Mouse (Mus musculus) intestine, embryonic 14.5 days (tissue): ENCODE results near the gene Ercc4. TPM values are rescaled to one million over a fixed set of nuclear protein-coding genes. Genes with fewer than 3 reads are reported as not detected.

Experiments
- ATAC-seq: fragments of 200-750 bp; cut with Nextera tagmentation; replicated peaks from 2 replicates; pipeline ENCODE4 v1.8.0; 2017; ENCODE audit warnings: low read depth, moderate number of reproducible peaks, moderate TSS enrichment, moderate library complexity; ENCODE audit not compliant: low FRiP score, low TSS enrichment
- DNase-seq: peaks from one replicate; pipeline ENCODE4 v3.0.0-alpha.2; 2018; ENCODE audit warnings: low spot score
- H3K27ac ChIP-seq: fragments of 300-500 bp; sonication (generic); 2 replicates; pipeline ENCODE4 v1.5.1; 2014; ENCODE audit warnings: low read depth, mild to moderate bottlenecking, control low read depth
- H3K27me3 ChIP-seq: fragments of 300-500 bp; sonication (generic); replicated peaks from 2 replicates; pipeline ENCODE4 v1.6.1; 2014; ENCODE audit warnings: low read length, control low read depth; ENCODE audit not compliant: control insufficient read depth, insufficient read depth
- H3K36me3 ChIP-seq: fragments of 300-500 bp; sonication (generic); 2 replicates; pipeline ENCODE4 v1.6.1; 2014; ENCODE audit warnings: low read length, control low read depth; ENCODE audit not compliant: control insufficient read depth, insufficient read depth
- H3K4me1 ChIP-seq: fragments of 300-500 bp; sonication (generic); replicated peaks from 2 replicates; pipeline ENCODE4 v1.6.1; 2014; ENCODE audit warnings: low read length, control low read depth, mixed read lengths; ENCODE audit not compliant: control insufficient read depth, insufficient read depth
- H3K4me2 ChIP-seq: fragments of 300-500 bp; sonication (generic); 2 replicates; pipeline ENCODE4 v1.6.1; 2014; ENCODE audit warnings: low read length
- H3K4me3 ChIP-seq: fragments of 300-500 bp; sonication (generic); 2 replicates; pipeline ENCODE4 v1.5.1; 2014; ENCODE audit warnings: low read depth, low read length, control low read depth, mixed read lengths
- H3K9ac ChIP-seq: fragments of 300-500 bp; sonication (generic); 2 replicates; pipeline ENCODE4 v1.6.1; 2014; ENCODE audit warnings: mild to moderate bottlenecking, low read length
- H3K9me3 ChIP-seq: fragments of 300-500 bp; sonication (generic); 2 replicates; pipeline ENCODE4 v1.6.1; 2016; ENCODE audit warnings: low read length, control low read depth; ENCODE audit not compliant: control insufficient read depth
- WGBS: fragments of 180-500 bp; shearing (Covaris S2); extraction: QIAGEN DNeasy Blood & Tissue Kit; methylation state at CpG from one replicate; pipeline ENCODE4 v1.1.7; 2014; 5-methylcytosine and 5-hydroxymethylcytosine counted together
- polyA plus RNA-seq: library from polyadenylated mRNA; unstranded; fragments of >200 nt; fragmentation: Nextera tagmentation; extraction: Ambion mirVana; gene quantifications from 2 replicates; pipeline ENCODE4 v1.2.1, GENCODE M21; 2014

Gene Ercc4
- 13.1 and 14.9 TPM in 2 replicates for polyA plus RNA-seq

- WGBS = under 1% methylated on average over 53 of the region's 53 CpGs
- peak; percentile 98 for DNase-seq
- Histone ChIP-seq H3K4me3 (peak within 1 kb of the TSS; percentile 67), H3K9ac (peak within 1 kb of the TSS; percentile 93), H3K4me2 (peak within 1 kb of the TSS; percentile 70), H3K4me1 (peaks cover 5% of the 10 kb centered on the region), H3K27ac (peak within 1 kb of the TSS; percentile 76), H3K9me3 (no peaks in the 10 kb centered on the region), H3K36me3 (peaks cover 27% of the 10 kb centered on the region), H3K27me3 (no peaks in the 10 kb centered on the region)
- ATAC-seq = peak; percentile 98
Measured at GRCm38 (mm10) chr16:13109156-13109989, at the start of gene Ercc4. Gene Ercc4 (plus strand): TSS chr16:13109684.

GRCm38 (mm10) chr16:13061113-13061512, 48.4 kb upstream of the Ercc4 start:
- WGBS = 37% methylated on average over 8 of the region's 10 CpGs
- DNase-seq (no peak), ATAC-seq (no peak)
- Histone ChIP-seq H3K9ac (no peak overlapping the region), H3K27me3 (no peaks in the 10 kb centered on the region), H3K9me3 (no peaks in the 10 kb centered on the region), H3K36me3 (no peaks in the 10 kb centered on the region), H3K4me3 (no peak overlapping the region), H3K4me1 (no peaks in the 10 kb centered on the region), H3K4me2 (peak overlapping the region; percentile 38), H3K27ac (no peak overlapping the region)

DNA sequence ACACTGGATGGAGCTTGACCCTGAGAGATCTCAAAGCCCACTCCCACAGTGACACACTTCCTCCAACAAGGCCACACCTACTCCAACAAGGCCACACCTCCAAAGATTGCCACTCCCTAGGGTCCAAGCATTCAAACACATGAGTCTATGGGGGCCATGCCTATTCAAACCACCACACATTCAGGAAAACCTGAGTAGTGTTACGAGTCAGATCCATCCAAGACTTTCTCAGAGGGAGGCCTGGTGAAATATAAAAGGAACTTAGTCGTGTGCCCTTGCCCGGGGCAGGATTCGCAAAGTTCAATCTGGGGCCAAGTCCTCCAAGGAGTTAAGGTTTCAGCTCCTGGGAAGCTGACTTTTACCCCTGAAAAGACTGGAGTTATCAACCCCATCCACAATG, 35.3 kb upstream of the Ercc4 start:
- Histone ChIP-seq H3K4me3 (no peak overlapping the region), H3K27me3 (no peaks in the 10 kb centered on the region), H3K36me3 (no peaks in the 10 kb centered on the region), H3K9ac (no peak overlapping the region), H3K27ac (no peak overlapping the region), H3K9me3 (no peaks in the 10 kb centered on the region), H3K4me1 (no peaks in the 10 kb centered on the region), H3K4me2 (no peak overlapping the region)
- ATAC-seq (no peak), DNase-seq (no peak)
- 90% methylated on average over 4 of the region's 4 CpGs for WGBS

GRCm38 (mm10) chr16:13080161-13080560, 29.3 kb upstream of the Ercc4 start:
- 66% methylated on average over 6 of the region's 6 CpGs for WGBS
- H3K27ac ChIP-seq = no peak overlapping the region

DNA sequence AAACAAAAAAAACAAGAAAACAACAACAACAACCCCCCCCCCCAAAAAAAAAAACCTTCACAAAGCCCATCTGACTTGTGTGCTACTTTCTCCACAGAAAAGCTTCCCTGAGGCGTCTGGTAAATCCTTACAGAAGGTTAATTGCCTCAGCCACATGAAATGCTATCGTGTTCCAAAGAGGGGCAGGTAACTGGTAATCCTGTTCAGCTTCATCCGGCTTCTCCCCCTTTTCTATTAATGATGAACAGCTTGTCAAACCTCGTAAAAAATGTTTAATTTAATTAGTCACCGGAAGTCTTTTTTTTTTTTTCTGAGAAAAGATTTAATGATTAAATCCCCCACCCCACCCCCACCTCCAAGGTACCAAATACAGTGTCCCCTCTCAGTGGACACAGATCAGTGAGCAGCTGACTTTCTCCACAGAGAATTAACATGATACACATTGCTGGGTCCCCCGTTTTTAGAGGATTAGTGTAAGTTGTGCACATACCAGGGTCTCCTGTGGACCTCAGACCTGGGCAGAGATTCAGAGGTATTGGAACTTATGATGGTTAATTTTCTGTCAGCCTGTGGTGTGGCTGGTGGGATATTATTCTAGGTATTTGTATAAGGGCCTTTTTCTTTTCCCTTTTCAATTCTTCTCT, 26.2 kb upstream of the Ercc4 start:
- Histone ChIP-seq H3K9ac (no peak overlapping the region), H3K4me2 (no peak overlapping the region), H3K27me3 (no peaks in the 10 kb centered on the region), H3K36me3 (no peaks in the 10 kb centered on the region), H3K4me1 (no peaks in the 10 kb centered on the region), H3K9me3 (no peaks in the 10 kb centered on the region), H3K4me3 (no peak overlapping the region), H3K27ac (no peak overlapping the region)
- ATAC-seq = no peak
- WGBS = 74% methylated on average over 6 of the region's 6 CpGs
- no peak for DNase-seq

More at GRCm38 (mm10) chr16:13080161-13080560, 29.3 kb upstream of the Ercc4 start:
- Histone ChIP-seq H3K9ac (no peak overlapping the region), H3K4me2 (no peak overlapping the region), H3K36me3 (no peaks in the 10 kb centered on the region), H3K4me1 (no peaks in the 10 kb centered on the region), H3K4me3 (no peak overlapping the region), H3K9me3 (no peaks in the 10 kb centered on the region), H3K27me3 (no peaks in the 10 kb centered on the region)
- ATAC-seq = no peak
- no peak for DNase-seq

DNA sequence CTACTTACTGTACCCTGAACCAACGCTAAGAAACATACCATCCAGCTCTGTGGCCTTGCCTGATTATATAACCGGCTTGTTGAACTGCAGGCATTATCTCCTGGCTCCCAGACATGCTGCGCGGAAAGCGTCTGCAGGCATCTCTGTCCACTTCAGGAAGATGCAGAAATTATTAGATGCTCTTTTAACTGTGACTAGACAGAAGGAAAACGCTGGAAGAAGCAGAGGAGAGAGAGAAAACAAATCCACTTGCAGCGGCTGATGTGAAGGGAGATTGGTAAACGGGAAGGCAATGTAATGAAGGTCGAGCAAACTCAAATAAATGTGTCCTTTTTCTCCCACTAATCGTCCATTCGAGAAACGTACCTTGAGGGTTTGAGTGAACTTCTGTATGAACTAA, 1.1 kb upstream of the Ercc4 start:
- WGBS = 83% methylated on average over 12 of the region's 12 CpGs
- no peak for DNase-seq

DNA sequence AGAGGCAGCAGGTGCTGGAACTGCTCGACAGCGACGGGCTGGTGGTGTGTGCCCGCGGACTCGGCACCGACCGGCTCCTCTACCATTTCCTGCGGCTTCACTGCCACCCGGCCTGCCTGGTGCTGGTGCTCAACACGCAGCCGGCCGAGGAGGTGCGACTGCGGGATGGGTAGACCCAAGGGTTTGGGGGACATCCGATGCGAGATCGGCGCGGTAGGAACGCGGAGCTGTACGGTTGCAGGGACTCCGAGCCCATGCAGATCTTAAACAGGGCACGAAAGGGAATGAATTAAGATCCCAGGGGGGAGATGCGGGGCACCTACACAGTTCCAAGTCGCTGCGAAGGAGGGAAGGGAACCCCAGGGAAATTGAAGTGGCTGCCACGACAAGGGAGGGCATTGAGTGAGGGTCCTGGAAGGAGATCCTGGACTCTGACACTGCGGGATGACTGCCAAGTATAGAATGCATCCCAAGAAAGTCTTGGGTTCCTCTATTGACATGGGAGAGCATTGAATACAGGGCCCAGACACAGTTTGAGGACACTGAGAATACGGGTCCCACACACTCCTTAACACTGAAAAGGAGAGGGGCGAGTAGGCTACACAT, 609 bp downstream of the Ercc4 start:
- H3K4me3 ChIP-seq = peak overlapping the region; percentile 67
- WGBS = 2% methylated on average over 32 of the region's 32 CpGs
- peaks cover 5% of the 10 kb centered on the region for H3K4me1 ChIP-seq
- ATAC-seq (peak; percentile 9; the same call in 1 of the 2 replicates), DNase-seq (no peak)
- peaks cover 34% of the 10 kb centered on the region for H3K36me3 ChIP-seq
- H3K27ac ChIP-seq = peak overlapping the region; percentile 76
- peak overlapping the region; percentile 93 for H3K9ac ChIP-seq
- peak overlapping the region; percentile 70 for H3K4me2 ChIP-seq
- H3K9me3 ChIP-seq = no peaks in the 10 kb centered on the region
- H3K27me3 ChIP-seq = no peaks in the 10 kb centered on the region

More for the DNA sequence above, 1.1 kb upstream of the Ercc4 start:
- Histone ChIP-seq H3K4me1 (peaks cover 5% of the 10 kb centered on the region), H3K27me3 (no peaks in the 10 kb centered on the region), H3K9ac (no peak overlapping the region), H3K36me3 (peaks cover 18% of the 10 kb centered on the region), H3K4me2 (no peak overlapping the region), H3K4me3 (no peak overlapping the region), H3K27ac (no peak overlapping the region), H3K9me3 (no peaks in the 10 kb centered on the region)
- ATAC-seq = no peak

DNA sequence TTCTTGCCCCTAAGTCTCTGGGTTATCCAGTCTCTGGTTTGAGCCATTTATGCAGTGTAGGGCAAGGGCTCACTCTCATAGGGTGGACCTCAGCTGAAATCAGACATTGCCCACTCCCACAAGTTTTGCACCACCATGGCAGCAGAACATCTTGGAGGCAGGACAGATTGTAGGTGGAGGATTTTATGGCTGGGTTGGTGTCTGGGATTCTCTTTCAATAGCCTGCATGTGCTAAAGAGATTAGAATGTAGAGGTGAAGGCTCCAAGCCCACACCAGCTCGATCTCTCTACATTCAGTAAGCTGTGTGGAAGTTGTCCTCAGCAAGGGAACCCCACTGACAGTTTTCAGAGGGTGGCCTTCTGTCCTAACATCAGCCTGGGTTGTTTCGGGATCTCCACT, 5.3 kb downstream of the Ercc4 start:
- H3K27me3 ChIP-seq = no peaks in the 10 kb centered on the region
- WGBS = 93% methylated on average over 2 of the region's 2 CpGs

More for the DNA sequence above, 5.3 kb downstream of the Ercc4 start:
- Histone ChIP-seq H3K4me1 (peaks cover 5% of the 10 kb centered on the region), H3K36me3 (peaks cover 41% of the 10 kb centered on the region), H3K4me3 (no peak overlapping the region), H3K4me2 (no peak overlapping the region), H3K9ac (no peak overlapping the region), H3K9me3 (no peaks in the 10 kb centered on the region), H3K27ac (no peak overlapping the region)
- DNase-seq (no peak), ATAC-seq (no peak)
